Mouse (Mus musculus) G1E (cell line): ENCODE measurements around the gene Dmd. TPM values are rescaled to one million over a fixed set of nuclear protein-coding genes. Genes with fewer than 3 reads are reported as not detected.

ENCODE experiments used
- ATAC-seq: 2 replicates; pipeline ENCODE4 v1.8.0; 2016; ENCODE audit warnings: mild to moderate bottlenecking; ENCODE audit not compliant: insufficient number of reproducible peaks, poor library complexity, low FRiP score, severe bottlenecking; ENCODE audit errors: extremely low read depth
- DNase-seq: peaks from one replicate; pipeline ENCODE4 v3.0.0; 2012; ENCODE audit warnings: low spot score
- H3K27me3 ChIP-seq: 2 replicates; pipeline ENCODE4 v1.6.1; 2012; ENCODE audit warnings: mild to moderate bottlenecking, low read length, inconsistent platforms; ENCODE audit not compliant: insufficient read depth
- H3K36me3 ChIP-seq: replicated peaks from 2 replicates; pipeline ENCODE3; 2012; ENCODE audit warnings: mild to moderate bottlenecking, inconsistent platforms
- H3K4me1 ChIP-seq: 2 replicates; pipeline ENCODE4 v1.6.1; 2012; ENCODE audit warnings: low read depth, low read length, inconsistent platforms, mixed read lengths; ENCODE audit not compliant: insufficient read depth
- H3K4me3 ChIP-seq: 2 replicates; pipeline ENCODE4 v1.5.1; 2012; ENCODE audit warnings: low read depth, mild to moderate bottlenecking, inconsistent platforms, low read length, moderate library complexity, mixed read lengths
- H3K9me3 ChIP-seq: replicated peaks from 2 replicates; pipeline ENCODE4 v1.6.1; 2012; ENCODE audit warnings: inconsistent platforms
- CTCF ChIP-seq: IDR thresholded peaks from 2 replicates; pipeline ENCODE4 v1.5.1; 2012; ENCODE audit warnings: low read depth, low read length, inconsistent platforms, mixed read lengths
- GATA1 ChIP-seq: IDR thresholded peaks from 2 replicates; pipeline ENCODE4 v1.6.1; 2012; ENCODE audit warnings: borderline replicate concordance, low read length, inconsistent platforms, mixed read lengths
- GATA2 ChIP-seq: IDR thresholded peaks from 2 replicates; pipeline ENCODE4 v1.6.1; 2012; ENCODE audit warnings: low read depth, low read length, inconsistent platforms, borderline replicate concordance
- POLR2AphosphoS5 ChIP-seq: IDR thresholded peaks from 2 replicates; pipeline ENCODE4 v1.6.1; 2012; ENCODE audit warnings: low read depth, low read length, inconsistent platforms; ENCODE audit not compliant: insufficient replicate concordance
- TAL1 ChIP-seq: conservative IDR thresholded peaks from 2 replicates; pipeline ENCODE4 v1.6.1; 2012; ENCODE audit warnings: low read depth, low read length, inconsistent platforms, mixed read lengths
- polyA plus RNA-seq: library from polyadenylated mRNA; stranded (reverse); fragments of >175 nt; gene quantifications from 2 replicates; pipeline ENCODE4 v1.2.3, GENCODE M21; 2012
- total RNA-seq, 2 experiments: library from RNA; stranded (forward) in 1 of 2; stranded (reverse) in 1 of 2; fragments of 200-1000 nt in 1 of 2; fragments of >200 nt in 1 of 2; fragmentation: Nextera tagmentation in 1 of 2; gene quantifications; 2 replicates each; pipeline ENCODE4 v1.2.3; 2014 to 2017

The Dmd gene
- total RNA-seq (2014; fragmentation: Nextera tagmentation) (not detected in 2 replicates), total RNA-seq (2017) (0.17 and 0.38 TPM in 2 replicates), polyA plus RNA-seq (not detected in 2 replicates)

GRCm38 (mm10) chrX:82948630-82949029 lies at the start of gene Dmd:
Dmd (plus strand) TSS chrX:82948870.
- Histone ChIP-seq H3K4me1 (no peaks in the 10 kb centered on the region), H3K36me3 (no peaks in the 10 kb centered on the region), H3K27me3 (no peaks in the 10 kb centered on the region), H3K9me3 (no peaks in the 10 kb centered on the region), H3K4me3 (no peak within 1 kb of the TSS)
- DNase-seq (no peak), ATAC-seq (no peak)
- TF ChIP-seq POLR2AphosphoS5 (no peak), GATA2 (no peak), TAL1 (no peak), CTCF (no peak)

- no peak overlapping the region for H3K4me3 ChIP-seq
- TF ChIP-seq GATA2 (no peak), POLR2AphosphoS5 (no peak), TAL1 (no peak), CTCF (no peak), GATA1 (no peak)
- no peaks in the 10 kb centered on the region for H3K4me1 ChIP-seq
- no peak for DNase-seq
- H3K27me3 ChIP-seq = no peaks in the 10 kb centered on the region
- no peaks in the 10 kb centered on the region for H3K36me3 ChIP-seq
- ATAC-seq = no peak
- no peaks in the 10 kb centered on the region for H3K9me3 ChIP-seq
These were observed 47.2 kb upstream of the Dmd start for GRCm38 (mm10) chrX:82901515-82901914.

GRCm38 (mm10) chrX:82987683-82988082 lies 39.0 kb downstream of the Dmd start:
- no peak for TF ChIP-seq CTCF
- no peak for TF ChIP-seq POLR2AphosphoS5
- TF ChIP-seq TAL1 = no peak
- no peak for TF ChIP-seq GATA2
- no peak for TF ChIP-seq GATA1
- ATAC-seq (no peak), DNase-seq (no peak)
- no peaks in the 10 kb centered on the region for H3K36me3 ChIP-seq
- no peak overlapping the region for H3K4me3 ChIP-seq
- no peaks in the 10 kb centered on the region for H3K4me1 ChIP-seq
- no peaks in the 10 kb centered on the region for H3K9me3 ChIP-seq
- H3K27me3 ChIP-seq = no peaks in the 10 kb centered on the region

DNA sequence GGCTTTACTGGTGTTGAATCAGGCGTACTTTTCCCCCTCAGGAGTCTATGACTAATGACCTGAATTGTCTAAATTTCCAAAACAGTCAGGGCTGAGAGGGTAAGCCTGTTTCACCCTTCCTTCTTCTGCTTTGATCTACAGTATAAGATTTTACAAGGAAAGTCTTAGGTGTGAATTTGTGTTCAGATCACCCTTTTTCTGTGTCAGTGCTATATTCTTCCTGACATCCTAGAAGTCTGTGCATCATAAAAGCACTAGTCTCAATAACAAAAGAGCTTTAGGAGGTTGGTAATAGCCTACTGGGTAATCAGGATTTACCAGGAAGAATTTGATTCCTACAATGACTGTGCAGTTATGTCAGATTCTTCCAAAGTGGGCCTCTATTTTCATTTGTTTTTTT lies 101.5 kb downstream of the Dmd start:
- H3K27me3 ChIP-seq = no peaks in the 10 kb centered on the region
- H3K9me3 ChIP-seq = no peaks in the 10 kb centered on the region
- TF ChIP-seq GATA2 (no peak), POLR2AphosphoS5 (no peak), TAL1 (no peak), GATA1 (no peak), CTCF (no peak)
- no peak overlapping the region for H3K4me3 ChIP-seq
- DNase-seq (no peak), ATAC-seq (no peak)
- H3K4me1 ChIP-seq = no peaks in the 10 kb centered on the region
- H3K36me3 ChIP-seq = no peaks in the 10 kb centered on the region

- DNase-seq (no peak), ATAC-seq (no peak)
- Histone ChIP-seq H3K4me3 (no peak overlapping the region), H3K4me1 (no peaks in the 10 kb centered on the region), H3K36me3 (no peaks in the 10 kb centered on the region), H3K27me3 (no peaks in the 10 kb centered on the region), H3K9me3 (no peaks in the 10 kb centered on the region)
- TF ChIP-seq CTCF (no peak), GATA2 (no peak), GATA1 (no peak), POLR2AphosphoS5 (no peak), TAL1 (no peak)
These were observed 167.7 kb downstream of the Dmd start for GRCm38 (mm10) chrX:83116171-83116876.

GRCm38 (mm10) chrX:83117198-83117597 lies 168.5 kb downstream of the Dmd start:
- H3K4me1 ChIP-seq = no peaks in the 10 kb centered on the region
- H3K4me3 ChIP-seq = no peak overlapping the region
- no peaks in the 10 kb centered on the region for H3K27me3 ChIP-seq
- no peaks in the 10 kb centered on the region for H3K9me3 ChIP-seq
- no peak for TF ChIP-seq GATA2
- no peak for TF ChIP-seq GATA1
- TF ChIP-seq POLR2AphosphoS5 = no peak
- TF ChIP-seq CTCF = no peak
- TF ChIP-seq TAL1 = no peak
- no peak for ATAC-seq
- no peaks in the 10 kb centered on the region for H3K36me3 ChIP-seq
- DNase-seq = no peak
